Mouse (Mus musculus) adrenal gland, postnatal 36 days (tissue): ENCODE data around the gene Glul. TPM values are rescaled to one million over a fixed set of nuclear protein-coding genes. Genes with fewer than 3 reads are reported as not detected.
"Not testable (repeated sequence)": the region's sequence is repeated elsewhere in the genome, so short reads cannot be mapped to it uniquely, and the experiment has no call there.

Source experiments
- DNase-seq, 2 experiments: peaks; one replicate each; pipeline ENCODE4 v3.0.0; 2021; ENCODE audit warnings: mixed read lengths in 1 of 2
- long read RNA-seq, 2 experiments: library from polyadenylated mRNA; stranded (forward); transcript quantifications; one replicate each; pipeline ENCODE4 v2.0.0; 2021; ENCODE audit warnings: borderline sequencing depth in 2 of 2
- total RNA-seq, 2 experiments: library from RNA; stranded (reverse); gene quantifications; 2 replicates each; pipeline ENCODE4 v1.2.3; 2021

The Glul gene
- 1,000 to 10,000 TPM; 1,103 to 1,248 TPM for total RNA-seq
- long read RNA-seq, experiment 1, transcript Glul-201 (7 exons, 2,792 nt), result major isoform, 74 of 113 reads
- long read RNA-seq, experiment 1, partial matches to known transcripts, result 32 of 113 reads
- long read RNA-seq, experiment 1, other reads (novel, unspliced or antisense), result 7 of 113 reads
- long read RNA-seq, experiment 2, transcript Glul-201 (7 exons, 2,792 nt), result major isoform, 29 of 49 reads
- long read RNA-seq, experiment 2, partial matches to known transcripts, result 4 of 49 reads
- long read RNA-seq, experiment 2, other reads (novel, unspliced or antisense), result 16 of 49 reads

GRCm38 (mm10) chr1:153899731-153900380 lies at the start of gene Glul, which contains the start of gene Teddm2:
TSS of gene Glul (plus strand) at chr1:153899944.
TSS of gene Teddm2 (minus strand) at chr1:153900228.
- peak; percentile 98 for DNase-seq

DNA sequence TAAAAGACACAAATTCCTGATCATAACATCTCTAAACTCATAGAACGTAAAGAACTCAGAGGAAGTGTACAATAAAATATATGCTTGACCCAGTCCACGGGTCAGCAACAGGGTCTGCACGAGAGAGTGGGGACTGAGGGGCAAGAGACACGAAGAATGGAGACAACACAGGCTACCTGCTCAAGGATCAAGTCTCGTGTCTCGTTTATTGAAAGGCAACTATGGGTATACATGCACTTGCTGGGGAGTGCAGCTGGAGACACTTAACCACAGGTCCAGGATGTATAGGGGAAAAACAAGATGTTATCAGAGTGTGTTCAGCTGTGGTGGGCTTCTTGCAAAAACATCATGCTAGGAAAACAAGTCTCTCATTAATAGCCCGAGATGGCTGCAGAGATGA lies 47.0 kb upstream of the Glul start:
- DNase-seq, result not testable (repeated sequence)

- DNase-seq, result no peak
These were observed 43.8 kb upstream of the Glul start for GRCm38 (mm10) chr1:153855946-153856345.

- no peak for DNase-seq
These were observed 25.7 kb upstream of the Glul start, which contains the start of gene Teddm1b for GRCm38 (mm10) chr1:153874045-153874444. TSS of gene Teddm1b (plus strand) at chr1:153874345.

- DNase-seq, result not testable (repeated sequence)
These were observed 19.4 kb upstream of the Glul start for GRCm38 (mm10) chr1:153880391-153880790.

DNA sequence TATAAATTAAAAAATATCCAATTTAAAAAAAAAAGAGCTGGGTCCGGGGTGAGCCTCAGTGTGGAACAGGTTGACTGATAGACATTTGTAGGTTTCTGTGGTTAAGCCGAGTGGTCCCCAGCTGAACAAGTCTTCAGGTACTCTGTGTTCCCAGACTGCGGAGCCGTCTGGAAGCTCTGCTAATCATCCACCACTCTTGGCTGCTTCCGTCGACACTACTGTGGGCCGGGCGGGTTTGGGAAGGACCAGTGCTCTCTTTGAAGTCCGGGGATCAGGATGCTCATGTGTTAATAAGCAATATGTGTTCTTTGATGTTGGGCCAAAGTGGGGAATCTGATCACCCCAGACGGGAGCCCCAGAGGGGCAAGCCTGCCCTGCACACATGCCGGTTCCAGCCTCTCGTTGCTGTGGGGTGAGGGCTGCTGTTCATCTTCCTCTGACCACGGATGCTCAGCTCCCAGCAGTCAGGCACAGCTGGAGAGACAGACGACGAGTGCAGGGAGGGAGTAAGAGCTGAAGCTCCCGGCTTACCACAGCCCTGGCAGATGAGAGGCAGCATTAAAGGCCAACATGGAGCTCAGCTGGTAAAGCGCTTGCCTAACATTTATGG lies 13.6 kb upstream of the Glul start:
- DNase-seq, result no peak

- no peak for DNase-seq
These were observed 9.6 kb upstream of the Glul start for GRCm38 (mm10) chr1:153890121-153890520.

DNA sequence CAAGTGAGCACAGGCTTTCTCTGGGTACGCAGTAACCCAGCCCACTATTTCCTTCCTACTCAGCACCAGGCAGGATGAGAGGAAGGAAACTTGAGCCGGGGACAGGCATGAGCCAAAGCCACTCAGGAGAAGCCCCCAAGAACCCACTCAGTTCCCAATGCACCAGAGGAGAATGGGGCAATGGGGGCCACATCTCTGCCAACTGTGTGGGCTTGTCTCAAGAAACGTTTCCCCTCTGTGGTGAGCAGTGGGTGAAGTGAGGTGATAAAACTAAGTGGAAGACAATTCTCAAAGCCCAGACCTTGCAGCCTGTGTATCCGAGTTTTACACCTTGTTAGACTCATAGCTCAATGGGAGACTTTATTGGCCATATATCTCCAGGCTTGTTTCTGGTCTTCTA lies 8.3 kb upstream of the Glul start, which contains the start of gene Teddm1a:
TSS of gene Teddm1a (plus strand) at position 301 of the 400 bp plus-strand sequence.
- DNase-seq, result no peak

- DNase-seq, result no peak
These were observed 6.0 kb upstream of the Glul start for GRCm38 (mm10) chr1:153893746-153894145.

- no peak for DNase-seq
These were observed 5.4 kb upstream of the Glul start for GRCm38 (mm10) chr1:153894201-153894893.

- peak; percentile 70 to 77 for DNase-seq
These were observed 4.8 kb upstream of the Glul start for GRCm38 (mm10) chr1:153894979-153895378.

DNA sequence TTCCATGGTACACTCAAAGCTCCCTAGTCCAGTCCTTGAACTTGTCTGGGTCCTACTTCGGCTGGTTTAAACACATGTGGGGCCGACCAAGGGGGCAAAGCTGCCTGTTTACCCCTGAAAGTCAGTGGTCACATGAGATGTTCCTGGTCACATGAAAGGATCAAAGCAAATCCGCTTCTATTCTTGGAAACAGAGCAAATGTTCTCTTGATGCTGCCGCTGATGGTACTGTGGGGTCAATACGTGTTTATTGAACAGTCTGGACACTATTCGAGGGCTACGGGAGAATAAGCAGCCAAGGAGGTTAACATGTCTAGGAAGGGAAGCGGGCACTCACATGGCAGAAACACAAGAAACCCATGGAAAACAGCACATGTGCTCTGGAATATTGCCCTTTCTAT lies 2.5 kb upstream of the Glul start:
- DNase-seq, result no peak

DNA sequence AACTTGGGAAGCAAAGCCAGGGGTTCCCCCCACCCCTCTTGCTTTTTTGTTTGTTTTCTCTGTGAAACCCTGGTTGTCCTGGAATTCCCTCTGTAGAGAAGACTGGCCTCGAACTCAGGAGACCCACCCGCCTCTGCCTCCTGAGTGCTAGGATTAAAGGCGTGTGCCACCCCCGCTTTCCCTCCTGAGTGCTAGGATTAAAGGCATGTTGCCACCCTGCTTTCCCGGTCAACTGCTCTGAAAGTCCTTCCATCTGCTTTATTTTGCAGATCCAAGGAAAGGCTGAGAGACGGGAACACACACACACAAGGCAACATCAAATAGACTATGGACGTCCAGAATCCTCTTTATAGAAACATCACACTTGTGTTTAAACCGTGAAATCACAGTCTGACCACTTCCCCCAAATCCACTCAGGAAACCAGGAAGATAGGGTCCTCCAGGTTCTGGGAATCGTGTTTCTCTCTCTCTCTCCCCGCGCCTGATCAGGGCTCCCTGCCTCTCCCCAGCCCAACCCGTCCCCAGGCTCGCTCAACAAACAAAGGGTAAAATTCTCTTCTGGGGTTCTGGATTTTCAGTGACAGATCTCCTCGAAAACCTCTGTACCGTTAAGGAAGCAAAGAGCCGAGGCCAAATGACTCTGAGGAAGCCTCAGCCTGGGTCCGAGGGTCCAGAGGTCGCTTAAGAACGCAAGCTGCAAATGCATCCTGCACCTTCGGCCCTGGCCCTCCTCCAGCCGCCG lies 584 bp upstream of the Glul start:
- no peak for DNase-seq

- DNase-seq, result peak; percentile 49 to 66
These were observed 637 bp downstream of the Glul start for GRCm38 (mm10) chr1:153900381-153900780.

DNA sequence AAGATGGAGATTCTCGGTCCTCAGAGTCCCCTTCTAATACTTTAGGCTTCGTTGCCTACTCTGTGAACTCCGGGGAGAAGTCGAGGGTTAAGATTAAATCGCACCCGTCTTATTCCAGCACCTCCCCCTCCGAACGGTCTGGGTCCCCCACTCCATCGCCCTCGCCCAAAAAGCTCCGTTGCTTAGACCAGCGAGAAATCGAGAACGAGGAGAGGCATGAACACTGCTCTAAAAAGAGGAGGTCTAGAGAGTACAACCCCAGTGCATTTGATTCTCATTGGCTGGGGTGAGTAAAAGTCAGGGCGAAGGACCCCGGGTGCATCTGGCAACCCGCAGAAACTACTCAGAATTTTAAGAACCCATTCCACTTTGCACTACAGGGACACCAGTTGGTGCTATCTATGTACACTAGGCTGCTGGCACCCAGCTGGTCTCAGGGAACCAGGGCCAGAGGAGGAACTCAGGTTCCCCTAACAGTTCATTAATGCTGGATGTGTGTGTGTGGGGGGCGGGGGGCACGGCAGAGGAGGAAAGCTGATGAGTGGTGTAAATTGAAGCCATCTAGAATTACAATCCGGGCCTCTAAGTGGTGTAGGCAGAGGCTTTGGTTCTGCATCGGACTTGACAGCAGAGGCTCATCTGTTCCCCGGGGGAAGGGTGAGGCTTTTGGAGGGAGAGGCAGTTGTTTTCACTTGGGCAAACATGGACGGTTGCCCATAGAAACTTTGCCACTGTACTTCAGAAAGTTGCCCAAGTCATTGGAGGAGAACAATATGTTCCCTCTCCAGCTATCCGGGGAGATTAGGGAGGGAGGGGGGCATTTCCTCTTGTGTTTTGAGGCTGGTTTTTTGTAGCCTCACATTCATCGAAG lies 1.4 kb downstream of the Glul start:
- DNase-seq, result peak; percentile 36 to 63

DNA sequence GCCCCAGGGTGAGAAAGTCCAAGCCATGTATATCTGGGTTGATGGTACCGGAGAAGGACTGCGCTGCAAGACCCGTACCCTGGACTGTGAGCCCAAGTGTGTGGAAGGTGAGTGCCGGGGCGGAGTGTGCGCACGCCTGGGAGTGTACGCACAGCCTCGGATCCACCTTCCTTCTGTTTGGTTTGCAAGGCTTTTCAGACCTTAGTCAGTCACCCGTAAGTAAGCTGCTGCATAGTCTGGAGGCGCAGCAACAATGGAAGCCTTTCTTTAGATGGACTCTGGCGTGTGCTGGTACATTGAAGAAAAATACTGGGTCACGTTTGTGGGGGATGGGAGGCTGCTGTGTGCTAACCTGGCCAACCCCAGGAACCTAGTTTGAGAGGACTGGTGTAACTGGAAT lies 3.3 kb downstream of the Glul start:
- DNase-seq, result no peak

DNA sequence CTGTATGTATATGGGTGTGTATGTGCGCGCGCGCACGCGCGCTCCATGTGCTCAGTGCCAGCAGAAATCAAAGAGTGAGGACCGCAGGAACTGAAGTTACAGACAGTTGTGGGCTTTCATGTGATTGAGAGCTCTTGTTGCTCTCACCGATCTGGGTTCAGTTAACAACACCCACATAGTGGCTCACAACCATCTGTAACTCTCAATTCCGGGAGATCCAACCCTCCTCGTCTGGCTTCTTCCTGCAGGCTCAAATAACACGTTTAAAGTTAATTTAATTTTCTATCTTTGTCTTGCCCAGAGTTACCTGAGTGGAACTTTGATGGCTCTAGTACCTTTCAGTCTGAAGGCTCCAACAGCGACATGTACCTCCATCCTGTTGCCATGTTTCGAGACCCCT lies 4.5 kb downstream of the Glul start:
- DNase-seq, result no peak

DNA sequence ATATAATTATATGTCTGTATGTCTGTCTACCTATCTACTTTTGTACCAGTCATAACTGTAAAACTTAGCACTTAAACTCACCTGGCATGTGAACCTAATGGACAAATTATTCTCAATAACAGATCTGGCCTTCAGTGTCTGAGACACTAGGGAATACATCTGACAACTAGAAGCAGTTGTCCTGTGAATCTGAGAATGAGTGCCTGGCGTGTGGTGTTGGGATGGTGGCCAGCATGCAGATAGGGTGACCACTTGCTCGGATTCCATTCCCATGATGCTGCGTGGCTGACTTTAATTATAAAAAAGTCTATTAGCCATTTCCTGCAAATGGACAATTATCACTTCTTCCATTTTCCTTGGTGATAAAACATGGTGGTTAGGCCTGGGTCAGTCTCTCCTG lies 6.1 kb downstream of the Glul start:
- DNase-seq, result no peak

GRCm38 (mm10) chr1:153908208-153908607 lies 8.5 kb downstream of the Glul start:
- no peak for DNase-seq

DNA sequence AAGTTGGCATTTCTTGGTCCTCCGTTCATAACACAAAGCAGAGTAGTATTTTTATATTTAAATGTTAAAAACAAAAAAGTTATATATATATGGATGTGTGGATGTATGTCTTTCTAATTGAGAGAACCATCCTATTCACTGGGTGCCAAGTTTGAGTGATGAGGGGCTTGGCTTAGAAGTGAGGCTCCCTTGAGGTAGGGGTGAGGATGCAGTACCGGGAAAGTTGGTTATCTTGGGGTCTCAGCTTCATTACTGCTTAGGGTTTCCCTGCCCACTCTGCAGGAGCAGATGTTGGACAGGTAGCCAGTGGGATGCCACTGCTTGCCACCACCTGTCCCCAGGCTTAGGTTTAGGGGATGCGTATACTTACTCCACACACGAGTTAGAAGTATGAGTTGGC lies 9.0 kb downstream of the Glul start:
- no peak for DNase-seq
